Mouse (Mus musculus): ENCODE data around the gene Ino80e. TPM values are rescaled to one million over a fixed set of nuclear protein-coding genes. Genes with fewer than 3 reads are reported as not detected.

Gene Ino80e
- polyA plus RNA-seq, 1 experiment from 2014 or later, result 96.5 TPM

DNA sequence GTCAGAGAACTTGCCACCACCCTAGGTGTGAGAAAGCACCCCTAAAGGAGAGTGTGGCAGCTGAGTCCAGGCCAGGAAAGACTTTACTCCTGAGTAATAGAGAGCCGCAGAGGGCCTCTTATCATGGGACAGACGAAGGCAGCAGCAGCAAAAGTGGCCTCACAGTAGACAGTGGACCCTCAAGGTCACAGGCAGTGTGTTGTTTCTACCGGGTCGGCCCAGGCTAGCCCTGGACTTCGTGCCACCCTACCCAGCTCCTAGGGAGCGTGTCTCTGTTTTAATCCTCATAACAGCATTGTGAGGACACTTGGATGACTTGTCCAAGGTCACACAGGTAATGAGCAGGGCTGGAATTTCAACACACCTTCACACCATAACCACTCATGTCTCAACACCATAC, 12.0 kb downstream of the Ino80e start:
- H3K27me3 ChIP-seq, result peaks cover 42% of the 10 kb centered on the region
- peaks cover 38% of the 10 kb centered on the region for H3K36me3 ChIP-seq (replicated peaks)
- H3K4me3 ChIP-seq (replicated peaks), result no peak overlapping the region
- H3K27ac ChIP-seq, result no peak overlapping the region
- ATAC-seq (ENCODE audit: low FRiP score), result no peak
- H3K9me3 ChIP-seq, result no peaks in the 10 kb centered on the region
- H3K9ac ChIP-seq, result no peak overlapping the region
- peaks cover 43% of the 10 kb centered on the region for H3K4me1 ChIP-seq
- no peak overlapping the region for H3K4me2 ChIP-seq
- 86% methylated on average over 6 of the region's 6 CpGs for WGBS

DNA sequence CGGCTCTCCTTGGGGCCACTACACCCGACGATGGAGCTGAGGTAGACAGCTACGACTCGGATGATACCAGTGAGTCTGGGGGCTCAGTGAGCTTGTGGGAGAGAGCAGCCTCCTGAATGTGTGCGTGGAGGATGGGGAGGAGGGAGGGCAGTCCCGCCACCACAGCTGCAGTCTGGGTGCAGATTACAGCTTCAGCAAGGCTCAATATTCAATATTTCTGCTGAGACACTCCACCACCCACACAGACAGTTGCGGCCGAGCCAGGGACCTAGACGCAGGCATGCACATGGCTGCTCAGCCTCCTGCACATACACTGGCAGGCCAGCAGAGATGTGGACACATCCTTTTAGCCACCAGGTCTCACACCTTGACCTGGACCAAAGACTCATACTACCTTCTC, 13.4 kb downstream of the Ino80e start:
- Histone ChIP-seq H3K4me1 (peaks cover 43% of the 10 kb centered on the region), H3K9me3 (no peaks in the 10 kb centered on the region), H3K4me2 (peak overlapping the region; percentile 100), H3K36me3 (replicated peaks) (peaks cover 25% of the 10 kb centered on the region), H3K9ac (peak overlapping the region; percentile 75), H3K27ac (no peak overlapping the region), H3K4me3 (replicated peaks) (peak overlapping the region; percentile 64), H3K27me3 (peaks cover 45% of the 10 kb centered on the region)
- 0 out of 2 replicates have a peak, but pooled peaks have one; percentile 18 for ATAC-seq (ENCODE audit: low FRiP score)
- 24% methylated on average over 10 of the region's 10 CpGs for WGBS

DNA sequence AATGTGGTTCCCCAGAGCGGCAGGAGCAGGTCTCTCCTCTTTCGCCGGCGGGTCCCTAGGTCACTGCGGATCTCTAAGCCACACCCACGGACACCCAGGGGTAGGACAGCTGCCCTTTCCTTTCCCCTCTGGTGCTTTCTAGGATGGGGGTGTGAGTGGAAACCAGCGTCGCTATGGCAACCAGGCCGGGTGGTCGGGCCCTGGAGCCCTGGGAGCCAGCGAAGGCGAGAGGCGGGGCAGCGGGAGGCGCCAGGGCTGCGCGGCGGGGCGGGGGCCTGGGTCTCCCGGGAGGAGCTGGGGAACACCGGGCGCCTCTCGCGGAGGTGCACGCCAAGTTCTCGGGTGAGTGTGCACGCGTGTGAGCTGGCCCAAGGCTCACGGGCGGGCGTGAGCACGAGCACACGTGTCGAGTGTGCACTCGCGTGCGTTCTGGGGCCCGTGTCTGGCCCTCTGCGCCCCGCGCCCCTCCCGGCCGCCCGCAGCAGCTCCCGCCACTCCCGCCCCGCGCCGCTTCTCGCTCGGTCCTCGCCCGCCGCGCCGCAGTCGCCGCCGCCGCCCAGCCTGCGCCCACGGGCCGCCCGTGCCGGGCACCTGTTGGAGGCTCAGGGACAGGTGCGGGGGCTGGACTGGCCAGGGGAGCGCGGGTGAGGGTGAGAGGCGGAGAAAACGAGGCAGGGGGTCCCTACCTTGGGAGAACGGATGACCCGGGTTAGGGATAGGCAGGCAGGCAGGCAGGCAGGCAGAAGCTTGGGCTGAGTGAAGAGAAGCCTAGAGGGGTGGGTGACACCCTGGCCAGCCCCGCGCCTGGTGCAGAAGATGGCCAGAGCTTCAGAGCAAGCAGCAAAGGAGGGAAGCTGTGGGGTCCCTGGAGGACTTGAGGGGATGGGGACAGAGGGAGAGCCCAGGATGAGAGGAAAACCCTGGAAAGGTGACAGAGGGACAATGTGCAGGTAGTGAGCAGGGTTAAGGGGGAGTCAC, 14.5 kb downstream of the Ino80e start:
- H3K9ac ChIP-seq, result peak overlapping the region; percentile 75
- peaks cover 40% of the 10 kb centered on the region for H3K4me1 ChIP-seq
- peak overlapping the region; percentile 64 for H3K4me3 ChIP-seq (replicated peaks)
- ATAC-seq (ENCODE audit: low FRiP score), result peak; percentile 70
- peak overlapping the region; percentile 100 for H3K4me2 ChIP-seq
- H3K9me3 ChIP-seq, result no peaks in the 10 kb centered on the region
- H3K36me3 ChIP-seq (replicated peaks), result peaks cover 14% of the 10 kb centered on the region
- WGBS, result under 1% methylated on average over 63 of the region's 74 CpGs
- no peak overlapping the region; the same call in 1 of the 2 replicates for H3K27ac ChIP-seq
- peaks cover 42% of the 10 kb centered on the region for H3K27me3 ChIP-seq

DNA sequence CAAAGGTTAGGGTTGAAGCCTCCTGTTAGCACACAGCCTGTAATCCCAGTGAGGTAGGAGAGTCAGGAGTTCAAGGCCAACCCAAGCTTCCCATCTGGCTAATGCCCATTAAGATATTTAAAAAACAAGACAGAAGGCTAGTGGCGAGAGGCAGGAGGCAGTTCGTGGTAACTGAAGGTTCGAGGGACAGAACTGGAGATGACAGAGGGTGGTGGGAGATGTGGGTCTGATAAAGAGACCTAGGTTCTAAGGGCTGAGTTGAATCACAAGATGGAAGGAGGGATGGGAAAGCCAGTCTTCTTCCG, 15.1 kb downstream of the Ino80e start, which contains the start of gene Doc2a:
Gene Doc2a, plus strand, starts transcription at position 301 of the 305 bp plus-strand sequence.
- H3K4me1 ChIP-seq, result peaks cover 34% of the 10 kb centered on the region
- peaks cover 42% of the 10 kb centered on the region for H3K27me3 ChIP-seq
- H3K4me3 ChIP-seq (replicated peaks), result peak within 1 kb of the TSS; percentile 64
- no peak within 1 kb of the TSS; the same call in 1 of the 2 replicates for H3K27ac ChIP-seq
- 31% methylated on average over 4 of the region's 4 CpGs for WGBS
- no peaks in the 10 kb centered on the region for H3K9me3 ChIP-seq
- H3K9ac ChIP-seq, result peak within 1 kb of the TSS; percentile 75
- ATAC-seq (ENCODE audit: low FRiP score), result 0 out of 2 replicates have a peak, but pooled peaks have one; percentile 15
- peak within 1 kb of the TSS; percentile 100 for H3K4me2 ChIP-seq
- peaks cover 8% of the 10 kb centered on the region for H3K36me3 ChIP-seq (replicated peaks)

DNA sequence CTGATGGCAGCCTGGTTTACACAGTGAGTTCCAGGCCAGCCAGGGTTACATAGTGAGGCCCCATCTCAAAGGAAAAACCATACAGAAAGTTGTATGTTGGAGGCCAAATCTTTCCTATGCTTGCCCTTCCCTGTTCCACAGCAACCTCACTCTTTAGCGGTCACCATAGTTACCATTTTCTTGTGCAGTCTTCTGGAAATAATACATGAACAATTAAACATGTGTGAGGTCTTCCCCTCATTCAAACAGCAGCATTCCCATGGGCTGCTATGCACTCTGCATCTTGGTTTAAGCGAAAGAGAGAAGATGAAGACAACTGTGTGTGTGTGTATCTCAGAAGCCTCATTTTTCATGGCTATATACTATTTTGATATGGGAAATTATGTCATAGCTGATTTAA, 16.7 kb downstream of the Ino80e start:
- 28% methylated on average over 2 of the region's 2 CpGs for WGBS
- Histone ChIP-seq H3K4me2 (no peak overlapping the region), H3K4me1 (peaks cover 26% of the 10 kb centered on the region), H3K9ac (no peak overlapping the region), H3K27me3 (peaks cover 34% of the 10 kb centered on the region), H3K27ac (no peak overlapping the region), H3K36me3 (replicated peaks) (no peaks in the 10 kb centered on the region), H3K4me3 (replicated peaks) (no peak overlapping the region), H3K9me3 (no peaks in the 10 kb centered on the region)
- ATAC-seq (ENCODE audit: low FRiP score), result no peak; the same call in 1 of the 2 replicates

DNA sequence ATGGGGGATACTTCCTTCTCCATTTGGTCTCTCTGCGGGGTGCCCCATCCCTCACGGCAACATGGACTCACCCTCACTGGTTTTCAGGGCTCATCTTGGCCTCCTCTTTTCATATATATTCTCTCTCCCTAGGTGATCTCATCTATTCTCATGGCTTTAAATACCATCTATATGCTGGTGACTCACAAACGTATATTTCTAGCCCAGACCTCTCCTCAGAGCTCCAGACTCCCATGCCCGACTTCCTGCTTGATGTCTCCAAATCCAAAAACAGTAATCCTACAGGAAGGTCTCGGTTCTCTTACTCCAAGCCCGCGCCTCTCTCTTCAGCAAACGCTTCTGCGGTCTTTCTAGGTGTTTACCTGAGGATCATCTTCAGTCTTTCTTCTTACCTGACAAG, 18.9 kb downstream of the Ino80e start:
- WGBS, result 86% methylated on average over 9 of the region's 9 CpGs
- Histone ChIP-seq H3K4me2 (no peak overlapping the region), H3K9ac (no peak overlapping the region), H3K4me3 (replicated peaks) (no peak overlapping the region), H3K9me3 (no peaks in the 10 kb centered on the region), H3K27me3 (peaks cover 13% of the 10 kb centered on the region), H3K27ac (no peak overlapping the region), H3K36me3 (replicated peaks) (no peaks in the 10 kb centered on the region), H3K4me1 (peaks cover 14% of the 10 kb centered on the region)
- no peak for ATAC-seq (ENCODE audit: low FRiP score)

DNA sequence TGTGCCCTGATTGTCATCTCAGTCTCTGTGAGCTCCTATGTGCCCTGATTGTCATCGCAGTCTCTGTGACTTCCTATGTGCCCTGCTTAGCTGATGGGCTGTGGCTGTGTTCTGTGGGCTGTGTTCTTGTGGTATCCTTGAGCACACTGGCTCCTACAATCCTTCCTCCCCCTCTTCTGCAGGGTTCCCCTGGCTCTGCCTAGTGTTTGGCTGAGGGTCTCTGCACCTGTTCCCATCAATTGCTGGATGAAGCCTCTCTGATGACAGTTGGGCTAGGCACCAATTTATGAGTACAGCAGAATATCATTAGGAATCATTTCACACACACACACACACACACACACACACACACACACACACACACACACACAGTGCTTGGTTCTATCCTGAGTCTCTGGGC, 28.9 kb downstream of the Ino80e start:
- no peaks in the 10 kb centered on the region for H3K36me3 ChIP-seq (replicated peaks)
- H3K9ac ChIP-seq, result no peak overlapping the region
- H3K27me3 ChIP-seq, result peaks cover 10% of the 10 kb centered on the region
- 100% methylated on average over 1 of the region's 1 CpGs for WGBS
- no peak for ATAC-seq (ENCODE audit: low FRiP score)
- H3K27ac ChIP-seq, result no peak overlapping the region
- H3K4me3 ChIP-seq (replicated peaks), result no peak overlapping the region
- H3K9me3 ChIP-seq, result no peaks in the 10 kb centered on the region
- H3K4me2 ChIP-seq, result no peak overlapping the region
- H3K4me1 ChIP-seq, result peaks cover 19% of the 10 kb centered on the region

DNA sequence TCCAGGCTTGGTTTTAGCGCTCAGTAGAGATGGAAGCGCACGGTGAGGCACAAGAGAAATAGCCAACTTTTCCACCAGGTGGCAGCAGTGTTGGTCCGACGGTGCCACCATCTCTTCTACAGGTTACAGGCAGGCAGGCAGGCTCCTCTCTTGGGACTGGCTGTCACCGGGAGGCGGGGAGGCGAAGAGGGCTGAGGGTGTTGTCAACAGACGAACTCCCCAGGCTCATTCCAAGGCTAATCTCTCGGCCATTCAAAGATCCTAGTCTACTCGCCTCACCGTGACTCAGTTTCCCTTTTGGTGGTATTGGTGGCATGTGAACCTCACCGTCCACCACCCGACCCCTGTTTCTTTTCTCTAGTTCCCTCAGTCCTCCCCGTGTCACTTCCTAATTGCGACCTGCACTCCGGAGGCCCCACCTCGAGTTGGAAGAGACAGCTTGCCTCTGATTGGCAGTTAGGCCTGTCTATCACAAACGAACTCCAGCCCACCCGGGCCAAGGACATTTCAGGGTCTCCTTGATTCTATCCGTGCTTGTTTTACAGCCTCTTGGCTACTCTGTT, 30.1 kb downstream of the Ino80e start:
- H3K9me3 ChIP-seq, result no peaks in the 10 kb centered on the region
- no peaks in the 10 kb centered on the region for H3K36me3 ChIP-seq (replicated peaks)
- H3K4me1 ChIP-seq, result peaks cover 19% of the 10 kb centered on the region
- peak overlapping the region; percentile 44; the same call in 1 of the 2 replicates for H3K9ac ChIP-seq
- under 1% methylated on average over 21 of the region's 21 CpGs for WGBS
- H3K27me3 ChIP-seq, result peaks cover 10% of the 10 kb centered on the region
- peak overlapping the region; percentile 50; the same call in 1 of the 2 replicates for H3K27ac ChIP-seq
- peak overlapping the region; percentile 54 for H3K4me2 ChIP-seq
- ATAC-seq (ENCODE audit: low FRiP score), result peak; percentile 87
- peak overlapping the region; percentile 35 for H3K4me3 ChIP-seq (replicated peaks)

DNA sequence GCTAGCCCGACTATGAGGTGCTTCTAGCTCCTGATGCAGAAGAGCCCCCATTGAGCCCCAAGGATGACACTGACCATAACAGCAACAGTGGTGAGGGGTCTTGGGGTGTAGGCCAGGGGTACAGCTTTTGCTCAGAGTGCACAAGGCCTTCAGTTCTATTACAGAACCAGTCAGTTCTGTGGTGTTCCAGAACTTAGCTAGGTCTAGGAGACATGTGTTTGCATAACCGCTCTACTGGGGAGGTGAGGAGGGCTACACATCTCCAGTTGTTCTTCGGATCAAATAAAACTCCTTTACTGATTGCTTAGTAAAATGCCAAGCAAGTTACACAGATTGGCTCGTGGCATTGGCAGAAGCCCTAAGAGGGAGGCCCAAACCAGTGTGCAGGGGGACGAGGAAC, 30.6 kb downstream of the Ino80e start, which contains the start of gene 4930451I11Rik:
Gene 4930451I11Rik, minus strand, starts transcription at position 101 of the 400 bp plus-strand sequence.
- ATAC-seq (ENCODE audit: low FRiP score), result no peak
- Histone ChIP-seq H3K9ac (peak within 1 kb of the TSS; percentile 44; the same call in 1 of the 2 replicates), H3K27ac (peak within 1 kb of the TSS; percentile 50; the same call in 1 of the 2 replicates), H3K4me2 (peak within 1 kb of the TSS; percentile 54), H3K27me3 (peaks cover 10% of the 10 kb centered on the region), H3K4me1 (peaks cover 19% of the 10 kb centered on the region), H3K9me3 (no peaks in the 10 kb centered on the region), H3K36me3 (replicated peaks) (no peaks in the 10 kb centered on the region), H3K4me3 (replicated peaks) (peak within 1 kb of the TSS; percentile 35)
- 53% methylated on average over 5 of the region's 5 CpGs for WGBS

DNA sequence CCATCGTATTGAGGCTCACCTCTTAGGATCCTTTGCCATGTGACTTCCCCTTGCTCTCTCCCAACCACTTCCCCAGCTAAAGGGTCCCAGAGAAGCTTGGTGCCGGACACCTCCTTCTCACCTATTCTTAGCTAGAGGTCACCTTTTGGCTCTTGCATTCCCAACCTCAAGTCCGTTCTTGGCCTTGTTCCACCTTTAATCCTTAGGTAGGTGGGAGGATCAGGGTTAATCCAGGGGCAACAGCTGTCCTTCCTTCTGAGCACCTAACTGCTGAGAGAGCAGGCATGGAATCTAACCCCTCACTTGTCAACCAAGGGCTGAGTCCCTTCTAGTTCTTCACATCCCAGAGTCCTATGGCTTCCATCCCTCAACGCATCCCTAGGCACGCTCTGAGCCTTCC, 36.2 kb downstream of the Ino80e start:
- H3K27ac ChIP-seq, result no peak overlapping the region
- H3K9ac ChIP-seq, result no peak overlapping the region
- H3K27me3 ChIP-seq, result peaks cover 23% of the 10 kb centered on the region; the same call in 1 of the 2 replicates
- WGBS, result 76% methylated on average over 5 of the region's 5 CpGs
- no peak for ATAC-seq (ENCODE audit: low FRiP score)
- H3K36me3 ChIP-seq (replicated peaks), result no peaks in the 10 kb centered on the region
- H3K4me1 ChIP-seq, result peaks cover 50% of the 10 kb centered on the region
- no peaks in the 10 kb centered on the region for H3K9me3 ChIP-seq
- H3K4me3 ChIP-seq (replicated peaks), result no peak overlapping the region
- H3K4me2 ChIP-seq, result no peak overlapping the region

DNA sequence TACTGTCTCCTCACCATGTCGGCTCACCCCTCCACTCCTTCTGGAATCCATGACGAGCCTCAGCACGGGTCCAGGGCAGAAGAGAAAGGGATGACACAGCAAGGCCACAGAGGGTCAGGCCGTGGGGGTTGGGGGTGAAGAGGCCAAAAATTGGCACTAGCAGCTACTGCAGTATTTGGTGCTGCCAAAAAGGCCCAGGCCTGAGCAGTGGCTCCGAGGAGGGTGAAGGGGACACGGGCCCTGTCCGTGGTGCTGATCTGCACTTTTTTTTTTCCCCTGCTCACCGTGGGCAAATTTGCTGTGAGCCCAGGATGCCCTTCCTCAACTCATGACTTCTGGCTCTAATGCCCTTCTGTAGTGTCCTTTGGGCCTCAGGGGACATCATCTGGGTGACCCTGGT, 36.8 kb downstream of the Ino80e start:
- no peak overlapping the region for H3K4me3 ChIP-seq (replicated peaks)
- H3K9ac ChIP-seq, result no peak overlapping the region
- no peaks in the 10 kb centered on the region for H3K36me3 ChIP-seq (replicated peaks)
- H3K27ac ChIP-seq, result no peak overlapping the region
- H3K4me2 ChIP-seq, result 0 out of 2 replicates have a peak overlapping the region, but pooled peaks have one; percentile 85
- H3K4me1 ChIP-seq, result peaks cover 50% of the 10 kb centered on the region
- no peak for ATAC-seq (ENCODE audit: low FRiP score)
- H3K27me3 ChIP-seq, result peaks cover 23% of the 10 kb centered on the region; the same call in 1 of the 2 replicates
- no peaks in the 10 kb centered on the region for H3K9me3 ChIP-seq
- WGBS, result 21% methylated on average over 8 of the region's 8 CpGs

DNA sequence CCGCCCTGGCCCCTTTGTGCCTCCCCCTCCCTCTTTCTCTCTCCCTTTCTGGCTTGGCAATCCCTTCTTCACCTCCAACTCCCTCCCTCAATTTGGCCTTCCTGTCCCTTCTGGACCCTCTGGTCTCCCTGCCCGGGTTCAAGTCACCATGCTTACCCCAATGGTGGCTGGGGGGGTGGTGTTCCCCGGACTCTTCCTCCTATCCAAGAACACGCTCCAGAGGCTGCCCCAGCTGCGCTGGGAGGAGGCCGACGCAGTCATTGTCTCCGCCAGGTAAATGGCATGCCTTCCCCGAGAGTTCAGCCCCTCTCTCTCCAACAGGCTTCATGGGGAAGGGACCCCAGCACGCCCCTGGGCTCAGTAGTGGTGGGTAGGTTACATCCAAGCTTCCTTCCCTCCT, 38.2 kb downstream of the Ino80e start:
- Histone ChIP-seq H3K9ac (peak overlapping the region; percentile 86), H3K4me2 (peak overlapping the region; percentile 85), H3K4me1 (peaks cover 39% of the 10 kb centered on the region), H3K36me3 (replicated peaks) (no peaks in the 10 kb centered on the region), H3K9me3 (no peaks in the 10 kb centered on the region), H3K27ac (peak overlapping the region; percentile 82), H3K4me3 (replicated peaks) (peak overlapping the region; percentile 63), H3K27me3 (peaks cover 16% of the 10 kb centered on the region; the same call in 1 of the 2 replicates)
- peak; percentile 42; the same call in 1 of the 2 replicates for ATAC-seq (ENCODE audit: low FRiP score)
- WGBS, result 14% methylated on average over 10 of the region's 10 CpGs

Data from forebrain, embryonic 12.5 days (tissue).